Mouse (Mus musculus): ENCODE data around the gene Sgms1. TPM values are rescaled to one million over a fixed set of nuclear protein-coding genes. Genes with fewer than 3 reads are reported as not detected.

Gene Sgms1
- polyA plus RNA-seq, 1 experiment from 2014 or later: 31.4 TPM

GRCm38 (mm10) chr19:32356166-32356565 lies 33.3 kb downstream of the Sgms1 start:
- no peaks in the 10 kb centered on the region for H3K27me3 ChIP-seq (replicated peaks; ENCODE audit: control insufficient read depth, insufficient read depth, low read length)

DNA sequence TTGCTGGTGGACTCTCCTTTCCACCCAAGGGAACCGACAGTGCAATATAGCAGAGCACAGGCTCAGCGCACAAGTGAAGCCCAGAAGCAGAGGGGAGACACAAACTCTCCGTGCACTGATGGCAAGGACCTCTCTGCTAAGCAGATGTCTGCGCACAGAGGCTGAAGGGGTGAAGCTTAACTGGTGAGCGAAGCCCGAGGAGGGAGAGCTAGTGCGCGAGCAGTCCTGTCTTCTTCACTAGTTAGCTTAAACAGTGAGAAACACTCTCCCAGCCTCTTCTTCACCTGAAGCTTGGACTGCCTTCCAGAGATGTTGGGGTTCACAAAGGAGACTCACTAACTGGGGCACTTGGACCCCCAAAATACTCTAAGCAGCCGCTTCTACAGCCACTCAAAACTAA lies 36.1 kb downstream of the Sgms1 start:
- H3K4me2 ChIP-seq: no peak overlapping the region
- H3K9me3 ChIP-seq (ENCODE audit: control insufficient read depth, low read length): no peaks in the 10 kb centered on the region
- 92% methylated on average over 9 of the region's 9 CpGs for WGBS
- no peaks in the 10 kb centered on the region for H3K36me3 ChIP-seq (ENCODE audit: control insufficient read depth, insufficient read depth, low read length)
- no peak overlapping the region for H3K27ac ChIP-seq (ENCODE audit: low read depth, low read length)
- no peak overlapping the region for H3K9ac ChIP-seq (ENCODE audit: low read depth, low read length)
- no peak overlapping the region for H3K4me3 ChIP-seq (ENCODE audit: low read depth, low read length)
- H3K4me1 ChIP-seq (replicated peaks; ENCODE audit: control insufficient read depth, insufficient read depth, low read length): no peaks in the 10 kb centered on the region
- ATAC-seq (replicated peaks; ENCODE audit: low FRiP score): no peak
- no peaks in the 10 kb centered on the region for H3K27me3 ChIP-seq (replicated peaks; ENCODE audit: control insufficient read depth, insufficient read depth, low read length)
- peak; percentile 18 for DNase-seq (ENCODE audit: low spot score)

More at GRCm38 (mm10) chr19:32356166-32356565, 33.3 kb downstream of the Sgms1 start:
- Histone ChIP-seq H3K4me3 (ENCODE audit: low read depth, low read length) (no peak overlapping the region), H3K9ac (ENCODE audit: low read depth, low read length) (no peak overlapping the region), H3K4me2 (no peak overlapping the region), H3K4me1 (replicated peaks; ENCODE audit: control insufficient read depth, insufficient read depth, low read length) (peaks cover 8% of the 10 kb centered on the region), H3K27ac (ENCODE audit: low read depth, low read length) (no peak overlapping the region), H3K9me3 (ENCODE audit: control insufficient read depth, low read length) (no peaks in the 10 kb centered on the region), H3K36me3 (ENCODE audit: control insufficient read depth, insufficient read depth, low read length) (no peaks in the 10 kb centered on the region)
- DNase-seq (ENCODE audit: low spot score) (peak; percentile 22), ATAC-seq (replicated peaks; ENCODE audit: low FRiP score) (no peak)
- WGBS: 81% methylated on average over 4 of the region's 4 CpGs

- Histone ChIP-seq H3K9me3 (ENCODE audit: control insufficient read depth, low read length) (no peaks in the 10 kb centered on the region), H3K36me3 (ENCODE audit: control insufficient read depth, insufficient read depth, low read length) (no peaks in the 10 kb centered on the region), H3K4me2 (no peak overlapping the region), H3K4me1 (replicated peaks; ENCODE audit: control insufficient read depth, insufficient read depth, low read length) (peaks cover 12% of the 10 kb centered on the region), H3K27me3 (replicated peaks; ENCODE audit: control insufficient read depth, insufficient read depth, low read length) (no peaks in the 10 kb centered on the region), H3K27ac (ENCODE audit: low read depth, low read length) (no peak overlapping the region), H3K4me3 (ENCODE audit: low read depth, low read length) (no peak overlapping the region), H3K9ac (ENCODE audit: low read depth, low read length) (no peak overlapping the region)
- DNase-seq (ENCODE audit: low spot score) (no peak), ATAC-seq (replicated peaks; ENCODE audit: low FRiP score) (no peak)
- 56% methylated on average over 7 of the region's 7 CpGs for WGBS
These were observed 40.4 kb downstream of the Sgms1 start for GRCm38 (mm10) chr19:32348955-32349654.

DNA sequence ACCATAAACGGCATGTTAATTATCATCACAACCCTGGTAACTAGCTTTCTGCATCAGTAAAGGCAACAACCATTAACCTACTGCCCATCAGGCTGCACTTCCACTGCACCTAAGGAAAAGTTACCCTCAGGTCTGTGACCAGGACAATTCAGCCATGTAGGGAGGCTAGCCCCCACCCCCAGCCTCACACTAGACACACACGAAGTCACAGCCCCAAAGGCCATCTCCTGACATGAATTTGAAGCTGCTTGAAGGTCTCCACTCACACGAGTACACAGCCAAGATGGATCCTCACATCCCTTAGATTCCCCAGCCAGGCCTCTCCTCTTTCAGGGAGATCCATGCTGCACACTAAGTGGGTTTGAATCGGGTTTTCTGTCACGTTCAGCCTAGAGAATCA lies 42.0 kb downstream of the Sgms1 start:
- no peak overlapping the region for H3K4me3 ChIP-seq (ENCODE audit: low read depth, low read length)
- H3K36me3 ChIP-seq (ENCODE audit: control insufficient read depth, insufficient read depth, low read length): no peaks in the 10 kb centered on the region
- no peak overlapping the region for H3K27ac ChIP-seq (ENCODE audit: low read depth, low read length)
- H3K4me1 ChIP-seq (replicated peaks; ENCODE audit: control insufficient read depth, insufficient read depth, low read length): peaks cover 26% of the 10 kb centered on the region
- ATAC-seq (replicated peaks; ENCODE audit: low FRiP score): no peak
- no peaks in the 10 kb centered on the region for H3K9me3 ChIP-seq (ENCODE audit: control insufficient read depth, low read length)
- no peak overlapping the region; the same call in 1 of the 2 replicates for H3K4me2 ChIP-seq
- DNase-seq (ENCODE audit: low spot score): no peak
- H3K9ac ChIP-seq (ENCODE audit: low read depth, low read length): no peak overlapping the region
- 81% methylated on average over 5 of the region's 5 CpGs for WGBS
- no peaks in the 10 kb centered on the region for H3K27me3 ChIP-seq (replicated peaks; ENCODE audit: control insufficient read depth, insufficient read depth, low read length)

- WGBS: 78% methylated on average over 9 of the region's 9 CpGs
- Histone ChIP-seq H3K36me3 (ENCODE audit: control insufficient read depth, insufficient read depth, low read length) (no peaks in the 10 kb centered on the region), H3K4me2 (peak overlapping the region; percentile 40; the same call in 1 of the 2 replicates), H3K27me3 (replicated peaks; ENCODE audit: control insufficient read depth, insufficient read depth, low read length) (no peaks in the 10 kb centered on the region), H3K9me3 (ENCODE audit: control insufficient read depth, low read length) (no peaks in the 10 kb centered on the region), H3K9ac (ENCODE audit: low read depth, low read length) (no peak overlapping the region), H3K4me1 (replicated peaks; ENCODE audit: control insufficient read depth, insufficient read depth, low read length) (peaks cover 33% of the 10 kb centered on the region), H3K27ac (ENCODE audit: low read depth, low read length) (no peak overlapping the region), H3K4me3 (ENCODE audit: low read depth, low read length) (no peak overlapping the region)
- ATAC-seq (replicated peaks; ENCODE audit: low FRiP score) (no peak), DNase-seq (ENCODE audit: low spot score) (no peak)
These were observed 42.7 kb downstream of the Sgms1 start for GRCm38 (mm10) chr19:32346624-32347341.

DNA sequence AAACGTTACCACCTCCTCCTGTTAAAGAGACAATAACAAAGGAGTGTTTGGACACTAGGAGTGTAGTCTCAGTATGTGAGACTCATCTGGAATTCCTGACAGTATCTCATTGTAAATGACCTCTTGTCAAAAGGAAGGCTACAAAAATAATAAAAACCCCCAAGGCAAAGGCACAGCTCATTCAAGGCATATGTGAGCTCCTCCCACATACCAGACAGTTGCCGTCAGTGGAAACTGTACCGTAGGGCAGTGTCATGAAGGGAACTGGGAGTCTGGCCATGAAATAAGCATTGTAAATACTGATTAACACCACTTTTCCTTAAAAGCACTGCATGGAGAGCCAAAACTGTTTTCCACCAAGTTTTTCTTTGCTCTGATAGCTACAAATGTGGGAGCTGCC lies 43.3 kb downstream of the Sgms1 start:
- DNase-seq (ENCODE audit: low spot score): no peak

GRCm38 (mm10) chr19:32345181-32345745 lies 44.3 kb downstream of the Sgms1 start:
- Histone ChIP-seq H3K27ac (ENCODE audit: low read depth, low read length) (no peak overlapping the region), H3K4me1 (replicated peaks; ENCODE audit: control insufficient read depth, insufficient read depth, low read length) (peaks cover 39% of the 10 kb centered on the region)
- no peak for ATAC-seq (replicated peaks; ENCODE audit: low FRiP score)

More for the DNA sequence above, 43.3 kb downstream of the Sgms1 start:
- no peaks in the 10 kb centered on the region for H3K9me3 ChIP-seq (ENCODE audit: control insufficient read depth, low read length)
- H3K4me2 ChIP-seq: no peak overlapping the region
- no peaks in the 10 kb centered on the region for H3K36me3 ChIP-seq (ENCODE audit: control insufficient read depth, insufficient read depth, low read length)
- H3K27me3 ChIP-seq (replicated peaks; ENCODE audit: control insufficient read depth, insufficient read depth, low read length): no peaks in the 10 kb centered on the region
- no peak for ATAC-seq (replicated peaks; ENCODE audit: low FRiP score)
- no peak overlapping the region for H3K4me3 ChIP-seq (ENCODE audit: low read depth, low read length)
- H3K9ac ChIP-seq (ENCODE audit: low read depth, low read length): no peak overlapping the region
- WGBS: 53% methylated on average over 3 of the region's 3 CpGs
- H3K27ac ChIP-seq (ENCODE audit: low read depth, low read length): no peak overlapping the region
- H3K4me1 ChIP-seq (replicated peaks; ENCODE audit: control insufficient read depth, insufficient read depth, low read length): peaks cover 35% of the 10 kb centered on the region

DNA sequence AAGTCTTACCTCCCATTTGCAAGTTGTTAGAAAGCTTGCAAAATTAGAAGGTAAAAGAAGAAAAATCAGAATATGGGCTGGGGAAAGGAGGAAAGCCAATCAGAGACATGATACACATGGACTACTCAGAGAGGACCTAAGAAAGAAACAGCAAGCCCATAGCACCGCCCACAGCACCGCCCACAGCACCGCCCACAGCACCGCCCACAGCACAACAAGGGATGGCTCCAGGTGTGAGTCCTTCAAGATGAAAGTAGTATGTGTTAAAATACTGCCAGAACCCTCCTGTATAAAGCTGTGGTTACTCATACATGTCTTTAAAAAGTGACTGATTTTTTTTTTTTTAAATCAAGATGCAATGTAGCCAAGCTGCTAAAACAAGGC lies 44.8 kb downstream of the Sgms1 start:
- WGBS: 18% methylated on average over 4 of the region's 4 CpGs
- H3K27ac ChIP-seq (ENCODE audit: low read depth, low read length): no peak overlapping the region
- no peaks in the 10 kb centered on the region for H3K9me3 ChIP-seq (ENCODE audit: control insufficient read depth, low read length)
- H3K4me2 ChIP-seq: peak overlapping the region; percentile 42
- no peak overlapping the region for H3K4me3 ChIP-seq (ENCODE audit: low read depth, low read length)
- H3K9ac ChIP-seq (ENCODE audit: low read depth, low read length): no peak overlapping the region
- DNase-seq (ENCODE audit: low spot score): no peak
- ATAC-seq (replicated peaks; ENCODE audit: low FRiP score): no peak; the same call in 1 of the 2 replicates
- no peaks in the 10 kb centered on the region for H3K36me3 ChIP-seq (ENCODE audit: control insufficient read depth, insufficient read depth, low read length)
- no peaks in the 10 kb centered on the region for H3K27me3 ChIP-seq (replicated peaks; ENCODE audit: control insufficient read depth, insufficient read depth, low read length)
- peaks cover 39% of the 10 kb centered on the region for H3K4me1 ChIP-seq (replicated peaks; ENCODE audit: control insufficient read depth, insufficient read depth, low read length)

More at GRCm38 (mm10) chr19:32345181-32345745, 44.3 kb downstream of the Sgms1 start:
- H3K27me3 ChIP-seq (replicated peaks; ENCODE audit: control insufficient read depth, insufficient read depth, low read length): no peaks in the 10 kb centered on the region
- no peak for DNase-seq (ENCODE audit: low spot score)
- no peak overlapping the region for H3K4me2 ChIP-seq
- H3K9me3 ChIP-seq (ENCODE audit: control insufficient read depth, low read length): no peaks in the 10 kb centered on the region
- H3K36me3 ChIP-seq (ENCODE audit: control insufficient read depth, insufficient read depth, low read length): no peaks in the 10 kb centered on the region
- H3K4me3 ChIP-seq (ENCODE audit: low read depth, low read length): no peak overlapping the region
- no peak overlapping the region for H3K9ac ChIP-seq (ENCODE audit: low read depth, low read length)
- WGBS: 70% methylated on average over 6 of the region's 6 CpGs

All from liver, embryonic 11.5 days (tissue).